Mouse (Mus musculus): Measurements from ENCODE around the gene Tomm40. TPM values are rescaled to one million over a fixed set of nuclear protein-coding genes. Genes with fewer than 3 reads are reported as not detected.
A peak's percentile ranks its signal among the peaks of the same experiment; 100 is the strongest.

The Tomm40 gene
- polyA plus RNA-seq, 1 experiment from 2014 or later = 123 TPM

DNA sequence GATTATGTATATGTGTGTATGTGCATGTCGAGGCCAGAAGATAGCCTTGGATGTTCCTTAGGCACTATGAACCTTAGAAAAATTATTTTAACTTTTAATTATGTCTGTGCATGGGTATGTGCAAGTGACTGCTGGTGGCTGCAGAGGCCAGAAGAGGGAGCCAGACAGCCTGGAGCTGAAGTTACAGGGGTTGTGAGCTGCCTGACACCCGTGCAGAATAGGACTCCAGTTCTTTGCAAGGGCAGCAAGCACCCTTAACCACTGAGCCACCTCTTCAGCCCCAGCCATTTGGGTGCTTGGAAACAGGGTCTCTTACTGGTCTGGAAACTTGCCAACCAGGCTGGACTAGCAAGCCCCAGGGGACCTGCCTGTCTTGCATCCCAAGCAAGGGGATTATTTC is 39.8 kb upstream of the Tomm40 start:
- Histone ChIP-seq H3K27ac (replicated peaks; ENCODE audit: low read depth, low read length) (no peak overlapping the region), H3K4me1 (ENCODE audit: control insufficient read depth, insufficient read depth, low read length) (no peaks in the 10 kb centered on the region; the same call in 1 of the 2 replicates), H3K4me3 (ENCODE audit: low read depth, low read length) (no peak overlapping the region), H3K9me3 (replicated peaks; ENCODE audit: control insufficient read depth, low read length) (no peaks in the 10 kb centered on the region), H3K36me3 (replicated peaks; ENCODE audit: control insufficient read depth, insufficient read depth, low read depth, low read length) (no peaks in the 10 kb centered on the region), H3K4me2 (ENCODE audit: low read depth, low read length) (no peak overlapping the region), H3K9ac (replicated peaks; ENCODE audit: low read length) (no peak overlapping the region), H3K27me3 (ENCODE audit: control insufficient read depth, insufficient read depth, low read length) (no peaks in the 10 kb centered on the region)
- ATAC-seq (replicated peaks; ENCODE audit: insufficient number of reproducible peaks, low FRiP score, low TSS enrichment, low read depth) (no peak), DNase-seq (ENCODE audit: low spot score) (no peak)
- WGBS = 81% methylated on average over 2 of the region's 2 CpGs

GRCm38 (mm10) chr7:19754065-19754464 is 38.8 kb upstream of the Tomm40 start:
- WGBS = 84% methylated on average over 1 of the region's 1 CpGs
- H3K27me3 ChIP-seq (ENCODE audit: control insufficient read depth, insufficient read depth, low read length) = no peaks in the 10 kb centered on the region
- no peak overlapping the region for H3K4me2 ChIP-seq (ENCODE audit: low read depth, low read length)
- no peaks in the 10 kb centered on the region for H3K9me3 ChIP-seq (replicated peaks; ENCODE audit: control insufficient read depth, low read length)
- no peaks in the 10 kb centered on the region; the same call in 1 of the 2 replicates for H3K4me1 ChIP-seq (ENCODE audit: control insufficient read depth, insufficient read depth, low read length)
- H3K4me3 ChIP-seq (ENCODE audit: low read depth, low read length) = no peak overlapping the region
- H3K27ac ChIP-seq (replicated peaks; ENCODE audit: low read depth, low read length) = no peak overlapping the region
- no peak for ATAC-seq (replicated peaks; ENCODE audit: insufficient number of reproducible peaks, low FRiP score, low TSS enrichment, low read depth)
- no peaks in the 10 kb centered on the region for H3K36me3 ChIP-seq (replicated peaks; ENCODE audit: control insufficient read depth, insufficient read depth, low read depth, low read length)
- no peak for DNase-seq (ENCODE audit: low spot score)
- H3K9ac ChIP-seq (replicated peaks; ENCODE audit: low read length) = no peak overlapping the region

- Histone ChIP-seq H3K27me3 (ENCODE audit: control insufficient read depth, insufficient read depth, low read length) (no peaks in the 10 kb centered on the region), H3K27ac (replicated peaks; ENCODE audit: low read depth, low read length) (no peak overlapping the region), H3K9me3 (replicated peaks; ENCODE audit: control insufficient read depth, low read length) (no peaks in the 10 kb centered on the region), H3K36me3 (replicated peaks; ENCODE audit: control insufficient read depth, insufficient read depth, low read depth, low read length) (no peaks in the 10 kb centered on the region), H3K4me1 (ENCODE audit: control insufficient read depth, insufficient read depth, low read length) (no peaks in the 10 kb centered on the region; the same call in 1 of the 2 replicates), H3K4me3 (ENCODE audit: low read depth, low read length) (no peak overlapping the region), H3K4me2 (ENCODE audit: low read depth, low read length) (no peak overlapping the region), H3K9ac (replicated peaks; ENCODE audit: low read length) (no peak overlapping the region)
- ATAC-seq (replicated peaks; ENCODE audit: insufficient number of reproducible peaks, low FRiP score, low TSS enrichment, low read depth) (no peak), DNase-seq (ENCODE audit: low spot score) (no peak)
- 80% methylated on average over 7 of the region's 7 CpGs for WGBS
Measured at GRCm38 (mm10) chr7:19753587-19753986, 38.3 kb upstream of the Tomm40 start.

- 70% methylated on average over 8 of the region's 8 CpGs for WGBS
- H3K36me3 ChIP-seq (replicated peaks; ENCODE audit: control insufficient read depth, insufficient read depth, low read depth, low read length) = no peaks in the 10 kb centered on the region
- no peak overlapping the region for H3K4me3 ChIP-seq (ENCODE audit: low read depth, low read length)
- ATAC-seq (replicated peaks; ENCODE audit: insufficient number of reproducible peaks, low FRiP score, low TSS enrichment, low read depth) (no peak), DNase-seq (ENCODE audit: low spot score) (peak; percentile 37)
- H3K4me2 ChIP-seq (ENCODE audit: low read depth, low read length) = no peak overlapping the region
- no peak overlapping the region for H3K9ac ChIP-seq (replicated peaks; ENCODE audit: low read length)
- no peaks in the 10 kb centered on the region for H3K27me3 ChIP-seq (ENCODE audit: control insufficient read depth, insufficient read depth, low read length)
- H3K4me1 ChIP-seq (ENCODE audit: control insufficient read depth, insufficient read depth, low read length) = no peaks in the 10 kb centered on the region; the same call in none of the 2 replicates
- H3K9me3 ChIP-seq (replicated peaks; ENCODE audit: control insufficient read depth, low read length) = no peaks in the 10 kb centered on the region
- no peak overlapping the region for H3K27ac ChIP-seq (replicated peaks; ENCODE audit: low read depth, low read length)
Measured at GRCm38 (mm10) chr7:19752652-19753051, 37.4 kb upstream of the Tomm40 start.

GRCm38 (mm10) chr7:19751070-19751383 is 35.8 kb upstream of the Tomm40 start:
- H3K9ac ChIP-seq (replicated peaks; ENCODE audit: low read length) = no peak overlapping the region
- no peak overlapping the region for H3K27ac ChIP-seq (replicated peaks; ENCODE audit: low read depth, low read length)
- H3K4me2 ChIP-seq (ENCODE audit: low read depth, low read length) = no peak overlapping the region
- H3K9me3 ChIP-seq (replicated peaks; ENCODE audit: control insufficient read depth, low read length) = no peaks in the 10 kb centered on the region
- no peaks in the 10 kb centered on the region for H3K27me3 ChIP-seq (ENCODE audit: control insufficient read depth, insufficient read depth, low read length)
- no peak overlapping the region for H3K4me3 ChIP-seq (ENCODE audit: low read depth, low read length)
- no peak for ATAC-seq (replicated peaks; ENCODE audit: insufficient number of reproducible peaks, low FRiP score, low TSS enrichment, low read depth)
- no peaks in the 10 kb centered on the region; the same call in none of the 2 replicates for H3K4me1 ChIP-seq (ENCODE audit: control insufficient read depth, insufficient read depth, low read length)
- WGBS = 53% methylated on average over 4 of the region's 4 CpGs
- DNase-seq (ENCODE audit: low spot score) = no peak
- H3K36me3 ChIP-seq (replicated peaks; ENCODE audit: control insufficient read depth, insufficient read depth, low read depth, low read length) = no peaks in the 10 kb centered on the region

GRCm38 (mm10) chr7:19750217-19751069 is 35.2 kb upstream of the Tomm40 start, which contains the start of gene Nectin2:
Nectin2 (minus strand) TSS chr7:19750483.
- no peaks in the 10 kb centered on the region for H3K36me3 ChIP-seq (replicated peaks; ENCODE audit: control insufficient read depth, insufficient read depth, low read depth, low read length)
- DNase-seq (ENCODE audit: low spot score) (peak; percentile 84), ATAC-seq (replicated peaks; ENCODE audit: insufficient number of reproducible peaks, low FRiP score, low TSS enrichment, low read depth) (peak; percentile 60)
- no peaks in the 10 kb centered on the region for H3K27me3 ChIP-seq (ENCODE audit: control insufficient read depth, insufficient read depth, low read length)
- peak within 1 kb of the TSS; percentile 72 for H3K4me2 ChIP-seq (ENCODE audit: low read depth, low read length)
- peak within 1 kb of the TSS; percentile 78 for H3K27ac ChIP-seq (replicated peaks; ENCODE audit: low read depth, low read length)
- H3K9ac ChIP-seq (replicated peaks; ENCODE audit: low read length) = peak within 1 kb of the TSS; percentile 74
- peak within 1 kb of the TSS; percentile 74 for H3K4me3 ChIP-seq (ENCODE audit: low read depth, low read length)
- H3K4me1 ChIP-seq (ENCODE audit: control insufficient read depth, insufficient read depth, low read length) = no peaks in the 10 kb centered on the region; the same call in none of the 2 replicates
- no peaks in the 10 kb centered on the region for H3K9me3 ChIP-seq (replicated peaks; ENCODE audit: control insufficient read depth, low read length)
- WGBS = 16% methylated on average over 19 of the region's 19 CpGs

DNA sequence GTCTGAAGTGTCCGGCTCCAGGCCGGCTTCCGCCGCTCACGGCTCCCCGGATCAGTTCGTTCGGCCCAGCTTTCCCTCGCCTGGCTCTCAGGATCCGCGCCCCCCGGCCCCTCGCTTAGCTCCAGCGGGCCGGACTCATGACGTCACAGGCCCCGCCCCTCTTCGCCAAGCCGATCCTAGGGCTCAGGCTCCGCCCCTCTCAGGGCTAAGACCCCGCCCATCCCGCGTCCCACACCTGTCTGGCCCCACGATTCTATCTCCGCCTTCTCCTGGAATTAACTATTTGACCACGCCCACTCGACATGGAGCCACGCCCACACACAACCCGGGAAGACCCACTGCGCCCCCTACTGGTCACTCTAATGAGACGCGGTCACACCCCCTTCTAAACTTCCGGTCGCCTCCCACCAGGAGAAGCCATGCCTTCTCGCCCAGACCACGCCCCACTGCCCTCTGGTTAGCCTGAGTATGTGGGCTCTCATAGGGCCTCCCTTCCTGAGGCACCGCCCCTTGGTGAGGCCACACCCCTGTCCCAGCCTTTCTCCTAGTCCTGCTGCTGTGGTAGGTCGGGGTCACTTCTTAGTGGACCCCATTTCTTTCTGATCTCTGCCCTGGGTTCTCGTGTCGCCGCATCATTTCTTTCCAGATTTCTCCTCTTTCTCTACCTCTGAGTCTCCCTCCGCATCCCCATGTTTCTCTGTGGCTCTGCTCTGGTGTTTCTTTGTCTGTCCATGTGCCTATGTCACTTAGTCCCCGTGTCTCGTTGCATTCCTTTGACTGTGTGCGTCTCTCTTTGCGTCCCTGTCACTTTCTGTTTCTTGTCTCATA is 34.4 kb upstream of the Tomm40 start:
- DNase-seq (ENCODE audit: low spot score) = peak; percentile 99
- peak overlapping the region; percentile 78 for H3K27ac ChIP-seq (replicated peaks; ENCODE audit: low read depth, low read length)
- ATAC-seq (replicated peaks; ENCODE audit: insufficient number of reproducible peaks, low FRiP score, low TSS enrichment, low read depth) = peak; percentile 93
- H3K4me2 ChIP-seq (ENCODE audit: low read depth, low read length) = peak overlapping the region; percentile 72
- H3K9ac ChIP-seq (replicated peaks; ENCODE audit: low read length) = peak overlapping the region; percentile 74
- H3K27me3 ChIP-seq (ENCODE audit: control insufficient read depth, insufficient read depth, low read length) = no peaks in the 10 kb centered on the region
- no peaks in the 10 kb centered on the region for H3K9me3 ChIP-seq (replicated peaks; ENCODE audit: control insufficient read depth, low read length)
- peak overlapping the region; percentile 74 for H3K4me3 ChIP-seq (ENCODE audit: low read depth, low read length)
- H3K36me3 ChIP-seq (replicated peaks; ENCODE audit: control insufficient read depth, insufficient read depth, low read depth, low read length) = no peaks in the 10 kb centered on the region
- peaks cover 2% of the 10 kb centered on the region for H3K4me1 ChIP-seq (ENCODE audit: control insufficient read depth, insufficient read depth, low read length)
- WGBS = under 1% methylated on average over 44 of the region's 46 CpGs

All from embryonic facial prominence, embryonic 11.5 days (tissue).